Mouse (Mus musculus) embryonic fibroblast, embryonic 13.5 days (primary cell): Measurements from ENCODE around the gene Slc26a11. TPM values are rescaled to one million over a fixed set of nuclear protein-coding genes. Genes with fewer than 3 reads are reported as not detected.

Experiments
- H3K27ac ChIP-seq: 2 replicates; pipeline ENCODE4 v1.5.1; 2012; ENCODE audit warnings: low read length, control low read depth, inconsistent platforms; ENCODE audit not compliant: insufficient read depth
- H3K4me1 ChIP-seq: 2 replicates; pipeline ENCODE4 v1.6.1; 2011; ENCODE audit warnings: low read length; ENCODE audit not compliant: control insufficient read depth, insufficient read depth
- H3K4me3 ChIP-seq: 2 replicates; pipeline ENCODE4 v1.5.1; 2011; ENCODE audit warnings: mild to moderate bottlenecking, control low read depth, low read length; ENCODE audit not compliant: insufficient read depth
- CTCF ChIP-seq: IDR thresholded peaks from 2 replicates; pipeline ENCODE4 v1.5.1; 2011; ENCODE audit warnings: mild to moderate bottlenecking, control low read depth, low read length, moderate library complexity, borderline replicate concordance; ENCODE audit not compliant: insufficient read depth
- POLR2A ChIP-seq: IDR thresholded peaks from 2 replicates; pipeline ENCODE4 v1.6.1; 2011; ENCODE audit warnings: low read depth, mild to moderate bottlenecking, control low read depth, low read length, moderate library complexity
- polyA plus RNA-seq: library from polyadenylated mRNA; stranded (reverse); fragments of >200 nt; gene quantifications from 2 replicates; pipeline ENCODE4 v1.2.4, GENCODE M21; 2011; ENCODE audit warnings: low read depth; ENCODE audit not compliant: missing spikeins, insufficient read length

Gene Slc26a11
- 9.0 and 10.8 TPM in 2 replicates for polyA plus RNA-seq

DNA sequence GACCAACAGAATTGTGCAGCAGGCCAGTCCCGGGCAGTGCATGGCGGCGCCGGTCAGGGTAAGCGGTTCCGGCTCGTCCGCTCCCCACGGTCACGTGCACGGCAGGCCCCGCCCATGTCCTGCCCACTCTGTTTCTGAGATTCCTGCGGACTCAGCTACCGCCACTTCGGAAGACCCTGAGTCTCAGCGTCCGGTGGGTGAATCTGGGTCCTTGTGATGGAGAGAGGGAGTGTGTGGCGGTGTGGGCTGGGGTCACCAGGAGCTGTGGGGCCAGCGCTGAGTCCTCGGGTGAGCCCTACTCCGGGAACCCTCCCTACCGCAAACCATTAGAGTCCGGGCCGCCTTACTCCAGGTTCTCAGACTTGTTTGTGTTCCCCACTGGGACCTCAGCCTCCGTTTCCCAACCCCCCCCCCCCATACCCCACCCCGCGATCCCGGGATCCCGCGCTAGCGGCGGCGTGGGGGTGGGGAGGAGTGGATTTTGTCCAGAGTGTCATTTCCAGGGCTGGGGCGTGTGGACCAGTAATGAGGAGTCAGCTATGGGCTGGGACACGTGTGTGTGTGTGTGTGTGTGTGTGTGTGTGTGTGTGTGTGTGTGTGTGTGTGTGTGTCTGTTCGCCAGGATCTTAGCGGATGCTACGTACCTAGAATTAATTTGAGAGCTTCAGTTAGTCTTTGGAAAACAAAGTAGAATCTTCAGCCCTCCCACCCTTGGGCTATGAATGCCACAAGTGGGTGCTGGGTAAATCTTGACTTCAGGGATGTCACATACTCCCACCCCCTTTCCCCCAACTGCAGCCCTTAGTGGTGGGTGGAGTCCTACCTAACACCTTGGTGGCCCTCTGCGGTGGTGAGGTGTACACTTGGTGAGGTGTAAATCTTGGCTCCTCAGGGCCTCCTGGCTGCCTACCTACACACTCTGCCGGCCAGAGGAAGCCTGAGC lies at the start of gene Slc26a11, which contains the start of gene Sgsh:
TSS of gene Slc26a11 (plus strand) at position 115 of the 943 bp plus-strand sequence.
TSS of gene Sgsh (minus strand) at position 94 of the 943 bp plus-strand sequence.
- TF ChIP-seq CTCF: no peak
- TF ChIP-seq POLR2A: peak; percentile 85
- Histone ChIP-seq H3K4me3 (peak within 1 kb of the TSS; percentile 90), H3K27ac (peak within 1 kb of the TSS; percentile 48), H3K4me1 (no peaks in the 10 kb centered on the region)

DNA sequence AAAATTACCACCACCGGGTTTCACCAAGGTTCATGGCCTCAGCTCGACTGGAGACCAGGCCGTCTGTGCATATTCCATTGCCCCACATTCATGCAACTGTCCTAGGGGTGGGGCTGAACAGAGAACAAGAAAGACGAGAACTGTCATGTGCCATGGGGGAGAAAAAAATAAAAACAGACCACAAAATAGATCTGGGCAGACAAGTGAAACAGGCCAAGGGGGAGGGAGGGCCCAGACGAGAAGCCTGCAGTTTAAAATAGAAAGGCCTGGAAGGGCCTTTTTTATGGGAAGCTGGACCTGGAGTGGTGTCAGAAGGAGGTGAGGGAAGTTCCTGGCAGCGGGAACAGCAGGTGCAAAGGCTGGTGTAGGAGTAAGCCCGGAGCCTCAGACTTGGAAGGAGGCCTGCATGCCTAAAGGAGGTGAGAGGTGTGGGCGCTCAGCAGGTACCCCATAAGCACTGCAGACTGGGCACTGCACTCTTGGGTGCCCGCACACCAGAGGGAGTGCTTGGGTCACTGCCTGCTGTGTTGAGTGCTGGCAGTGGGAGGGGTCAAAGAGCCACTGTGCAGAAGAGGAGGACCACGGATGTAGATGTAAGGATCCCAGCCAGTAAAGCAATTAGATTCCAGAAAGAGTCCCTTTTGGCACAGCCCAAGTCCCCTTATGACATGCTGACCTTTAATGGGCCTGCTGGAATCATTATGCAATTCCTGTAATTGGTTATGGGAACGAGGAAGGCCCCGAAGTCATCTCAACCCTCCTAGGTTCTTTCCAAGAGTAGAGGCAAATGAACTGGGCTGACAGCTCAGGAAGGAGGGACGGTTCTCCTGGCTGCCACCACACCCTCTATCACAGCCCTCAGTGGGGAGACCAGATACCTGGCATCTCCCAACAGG lies 48.3 kb upstream of the Slc26a11 start:
- Histone ChIP-seq H3K4me3 (no peak overlapping the region), H3K27ac (no peak overlapping the region), H3K4me1 (no peaks in the 10 kb centered on the region)
- TF ChIP-seq POLR2A (no peak), CTCF (no peak)

DNA sequence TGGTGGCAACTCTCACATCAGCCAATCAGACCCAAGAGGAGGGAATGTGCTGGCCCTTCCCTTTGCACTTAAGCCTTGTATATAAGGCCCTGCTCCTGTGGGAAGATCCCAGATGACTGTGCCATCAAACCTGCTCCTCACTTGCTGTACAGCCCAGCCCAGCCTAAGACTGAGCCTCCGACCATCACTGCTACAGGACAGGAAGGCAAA lies 47.8 kb upstream of the Slc26a11 start, which contains the start of gene Card14:
TSS of gene Card14 (plus strand) at position 111 of the 210 bp plus-strand sequence.
- H3K4me3 ChIP-seq: no peak within 1 kb of the TSS
- H3K27ac ChIP-seq: no peak within 1 kb of the TSS
- no peaks in the 10 kb centered on the region for H3K4me1 ChIP-seq
- TF ChIP-seq CTCF (no peak), POLR2A (no peak)

DNA sequence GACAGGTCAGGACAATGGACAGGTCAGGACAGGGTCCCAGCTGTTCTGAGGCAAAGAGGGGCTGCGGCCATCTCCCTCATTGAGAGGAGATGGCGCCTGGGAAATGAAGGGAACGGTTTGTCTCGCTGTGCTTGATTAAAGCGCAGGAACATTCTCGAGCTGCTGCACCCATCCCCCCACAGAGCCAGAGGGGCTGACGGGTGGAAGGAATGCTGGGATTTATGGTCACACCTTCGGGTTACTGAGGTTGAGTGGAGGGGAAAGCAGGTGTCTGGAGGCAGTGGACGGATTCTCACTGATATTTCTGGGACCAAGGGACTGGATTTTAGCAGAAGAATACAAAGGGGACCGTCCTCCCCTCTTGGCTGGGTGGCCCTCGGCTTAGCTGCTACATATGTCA lies 47.4 kb upstream of the Slc26a11 start:
- no peak overlapping the region for H3K4me3 ChIP-seq
- H3K27ac ChIP-seq: no peak overlapping the region
- no peaks in the 10 kb centered on the region for H3K4me1 ChIP-seq
- TF ChIP-seq POLR2A (no peak), CTCF (no peak)

DNA sequence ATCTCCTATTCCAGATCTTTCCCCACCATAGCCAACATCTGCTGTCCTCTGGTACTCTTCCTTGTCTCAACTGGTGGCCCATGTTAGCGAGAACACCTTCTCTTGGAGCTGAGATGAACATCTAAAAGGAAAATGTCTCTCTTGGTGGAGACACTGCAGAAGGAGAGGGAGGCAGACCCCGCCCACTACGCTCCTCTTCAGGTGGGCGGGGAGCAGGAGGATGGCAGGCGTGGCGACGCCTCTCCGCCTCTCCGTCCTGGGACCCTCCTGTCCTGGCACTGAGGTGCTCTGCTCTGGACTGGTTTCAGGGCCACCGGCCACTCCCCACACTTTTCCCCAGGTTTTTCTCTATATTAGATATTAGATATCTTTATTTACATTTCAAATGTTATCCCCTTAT lies 44.7 kb upstream of the Slc26a11 start:
- Histone ChIP-seq H3K27ac (no peak overlapping the region), H3K4me3 (no peak overlapping the region), H3K4me1 (no peaks in the 10 kb centered on the region)
- TF ChIP-seq CTCF (no peak), POLR2A (no peak)

DNA sequence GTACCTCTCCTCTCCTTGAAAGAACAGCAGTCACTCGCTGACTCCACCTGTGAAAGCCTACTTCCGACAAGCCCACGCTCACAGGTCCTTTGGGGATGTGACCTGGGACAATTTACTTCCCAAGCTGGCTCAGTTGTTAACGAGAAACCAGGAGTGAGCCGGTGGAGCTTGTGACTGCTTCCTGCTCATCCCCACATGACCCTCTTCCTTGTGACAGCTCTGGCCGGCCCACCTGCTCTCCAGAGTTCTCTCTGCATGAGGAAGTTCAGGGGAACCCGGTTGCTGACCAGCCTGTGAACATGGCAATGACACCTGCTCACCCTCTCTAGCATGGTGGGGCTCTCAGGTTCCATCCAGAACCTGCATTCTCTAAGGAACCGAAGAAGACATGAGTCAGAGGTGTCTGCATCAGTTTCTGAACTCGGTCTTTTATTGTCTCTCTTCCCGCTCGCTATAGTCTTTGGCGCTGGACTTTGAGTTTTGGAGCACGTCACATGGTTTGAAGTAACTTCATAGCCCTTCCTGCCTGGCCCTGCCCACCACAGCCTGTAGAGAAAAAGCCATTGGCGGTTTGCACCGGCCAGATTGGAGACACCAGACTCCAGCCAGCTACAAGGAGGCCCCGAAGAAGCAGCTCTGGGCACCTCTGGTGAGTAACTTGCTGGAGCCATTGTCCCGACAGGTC lies 41.0 kb upstream of the Slc26a11 start:
- no peaks in the 10 kb centered on the region for H3K4me1 ChIP-seq
- H3K4me3 ChIP-seq: no peak overlapping the region
- TF ChIP-seq CTCF: no peak
- TF ChIP-seq POLR2A: no peak
- no peak overlapping the region for H3K27ac ChIP-seq

DNA sequence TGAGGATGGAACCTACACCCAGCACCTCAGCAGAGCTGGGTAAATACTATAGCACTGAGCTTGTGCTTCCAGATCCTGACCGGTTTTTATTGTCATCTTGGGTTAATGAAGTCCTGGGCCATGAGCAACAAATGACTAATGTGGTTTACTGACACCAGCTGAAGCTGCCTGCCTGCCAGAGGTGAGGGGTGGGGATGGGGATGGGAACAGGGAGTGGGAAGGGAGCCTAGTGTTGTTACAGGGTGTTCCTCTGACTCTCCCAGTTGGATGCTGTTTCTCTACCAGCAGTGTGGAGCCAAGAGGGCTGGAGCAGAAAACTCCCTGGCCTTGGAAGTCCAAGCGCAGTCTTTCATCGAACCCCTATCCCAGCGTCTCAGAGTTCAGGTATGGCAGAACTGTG lies 38.6 kb upstream of the Slc26a11 start:
- no peak for TF ChIP-seq POLR2A
- TF ChIP-seq CTCF: no peak
- H3K4me3 ChIP-seq: no peak overlapping the region
- no peaks in the 10 kb centered on the region for H3K4me1 ChIP-seq
- H3K27ac ChIP-seq: no peak overlapping the region

DNA sequence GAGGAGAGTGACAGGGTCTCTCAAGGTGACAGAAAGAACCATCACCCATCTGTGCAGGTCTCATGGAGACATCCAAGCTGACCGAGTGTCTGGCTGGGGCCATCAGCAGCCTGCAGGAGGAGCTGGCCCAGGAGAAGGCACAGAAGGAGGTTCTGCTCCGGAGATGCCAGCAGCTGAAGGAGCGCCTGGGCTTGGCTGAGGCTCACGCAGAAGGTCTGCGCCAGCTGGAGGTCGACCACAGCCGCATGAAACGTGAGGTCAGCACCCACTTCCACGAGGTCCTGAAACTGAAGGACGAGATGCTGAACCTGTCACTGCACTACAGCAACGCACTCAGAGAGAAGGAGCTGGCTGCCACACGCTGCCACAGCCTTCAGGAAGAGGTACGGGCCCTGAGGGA lies 32.8 kb upstream of the Slc26a11 start:
- H3K4me3 ChIP-seq: no peak overlapping the region
- no peaks in the 10 kb centered on the region for H3K4me1 ChIP-seq
- H3K27ac ChIP-seq: no peak overlapping the region
- TF ChIP-seq POLR2A: no peak
- TF ChIP-seq CTCF: no peak

DNA sequence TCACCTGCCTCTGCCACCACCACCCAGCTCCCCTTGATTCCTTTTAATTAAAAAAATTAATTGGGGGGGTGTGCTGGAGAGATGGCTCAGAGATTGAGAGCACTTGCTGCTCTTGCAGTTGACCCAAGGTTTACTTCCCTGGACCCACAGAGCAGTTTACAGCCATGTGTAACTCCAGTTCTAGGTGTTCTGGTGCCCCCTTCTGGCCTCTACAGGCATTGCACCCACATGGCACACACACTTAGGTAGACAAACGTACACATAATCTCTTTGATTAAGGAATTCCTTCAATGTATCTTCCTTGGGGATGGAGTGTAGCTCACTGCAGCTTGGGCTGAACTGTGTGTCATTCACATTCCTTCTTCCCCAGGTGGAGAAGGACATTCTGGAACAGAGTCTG lies 30.3 kb upstream of the Slc26a11 start:
- H3K27ac ChIP-seq: no peak overlapping the region
- no peak for TF ChIP-seq CTCF
- no peak for TF ChIP-seq POLR2A
- no peak overlapping the region for H3K4me3 ChIP-seq
- H3K4me1 ChIP-seq: no peaks in the 10 kb centered on the region
